Mouse (Mus musculus): ENCODE measurements around the gene Nup107. TPM values are rescaled to one million over a fixed set of nuclear protein-coding genes. Genes with fewer than 3 reads are reported as not detected.

Nup107 gene
- polyA plus RNA-seq, 1 experiment from 2014 or later = 45.1 TPM

DNA sequence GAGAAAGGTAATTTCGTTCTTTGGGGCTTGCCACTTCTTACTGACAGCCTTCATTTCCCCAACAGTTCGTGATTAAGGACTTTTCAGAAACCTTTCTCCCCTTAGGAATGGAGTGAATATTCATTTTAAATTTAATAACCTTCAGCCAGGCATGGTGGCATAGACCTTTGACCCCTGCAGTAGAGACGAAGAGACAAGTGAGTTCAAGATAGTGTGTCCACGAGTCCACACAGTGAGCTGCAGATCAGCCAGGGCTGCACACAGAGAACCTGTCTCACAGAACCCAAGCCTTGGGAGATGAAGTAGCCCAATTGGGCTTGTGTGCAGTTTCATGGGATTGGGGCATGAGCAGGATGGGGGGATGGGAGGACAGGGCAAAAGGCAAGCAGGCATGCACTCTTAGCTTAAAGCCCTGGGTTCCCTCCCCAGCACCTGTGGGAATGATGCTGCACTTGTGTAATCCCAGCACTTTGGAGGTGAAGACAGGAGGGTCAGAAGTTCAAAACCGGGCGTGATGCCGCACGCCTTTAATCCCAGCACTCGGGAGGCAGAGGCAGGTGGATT is 80.2 kb downstream of the Nup107 start:
- Histone ChIP-seq H3K27ac (no peak overlapping the region), H3K9ac (replicated peaks) (no peak overlapping the region), H3K4me3 (replicated peaks) (no peak overlapping the region), H3K4me1 (replicated peaks) (peaks cover 18% of the 10 kb centered on the region), H3K27me3 (no peaks in the 10 kb centered on the region), H3K4me2 (replicated peaks) (no peak overlapping the region), H3K36me3 (peaks cover under 1% of the 10 kb centered on the region; the same call in 1 of the 2 replicates), H3K9me3 (no peaks in the 10 kb centered on the region)
- 90% methylated on average over 9 of the region's 9 CpGs for WGBS
- ATAC-seq = no peak

DNA sequence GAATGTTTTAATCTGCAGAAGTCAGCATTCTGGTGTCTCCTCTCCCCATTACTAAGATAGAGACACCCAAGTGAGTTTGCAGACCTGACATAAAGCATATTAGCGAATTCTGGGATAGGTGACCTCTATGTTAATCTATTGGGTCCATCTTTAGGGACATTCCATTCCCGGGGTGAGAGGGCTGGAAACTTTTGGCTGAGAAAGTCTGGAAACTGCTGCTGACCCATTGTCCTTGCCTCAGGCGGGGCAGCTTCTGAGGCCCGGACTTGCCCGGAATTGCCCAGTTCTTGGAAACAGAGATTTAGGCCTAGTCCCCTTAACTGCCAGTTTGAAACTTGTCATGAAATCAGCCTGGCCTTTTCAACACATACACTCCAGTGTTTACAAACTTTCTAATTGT is 81.1 kb downstream of the Nup107 start:
- Histone ChIP-seq H3K36me3 (peaks cover 9% of the 10 kb centered on the region), H3K27ac (no peak overlapping the region; the same call in 1 of the 2 replicates), H3K9ac (replicated peaks) (peak overlapping the region; percentile 70), H3K4me3 (replicated peaks) (peak overlapping the region; percentile 65), H3K27me3 (no peaks in the 10 kb centered on the region), H3K4me1 (replicated peaks) (peaks cover 27% of the 10 kb centered on the region), H3K9me3 (no peaks in the 10 kb centered on the region), H3K4me2 (replicated peaks) (peak overlapping the region; percentile 58)
- no peak for ATAC-seq
- 73% methylated on average over 5 of the region's 5 CpGs for WGBS

DNA sequence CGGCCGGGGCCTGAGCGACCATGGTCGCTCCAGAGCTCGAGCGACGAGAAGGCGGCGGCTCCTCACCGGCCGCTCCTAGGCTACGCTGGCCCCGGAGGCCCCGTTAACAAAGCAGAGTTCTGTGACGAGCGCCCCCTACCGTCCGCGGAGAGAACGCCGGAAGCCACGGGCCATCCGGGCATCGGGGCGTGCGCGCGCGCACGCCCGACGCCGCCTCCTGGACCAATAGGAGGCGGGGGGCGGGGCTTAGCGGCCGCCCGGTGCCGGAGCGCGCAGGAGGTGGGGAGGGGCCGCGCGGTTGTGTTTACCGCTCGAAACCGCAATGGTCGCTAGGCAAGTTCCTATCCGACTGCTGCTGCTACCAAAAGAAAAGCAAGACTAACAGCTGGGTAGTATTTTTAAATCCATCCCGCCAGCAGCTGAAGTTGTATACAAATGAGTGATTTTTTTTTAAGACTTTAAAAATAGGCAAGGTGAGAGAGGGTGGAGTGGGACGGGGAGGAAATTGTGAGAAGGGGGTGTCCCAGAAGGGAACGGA is 81.8 kb downstream of the Nup107 start, which contains the start of gene Mdm2:
TSS of gene Mdm2 (minus strand) at position 155 of the 538 bp plus-strand sequence.
- peaks cover 30% of the 10 kb centered on the region for H3K4me1 ChIP-seq (replicated peaks)
- WGBS = under 1% methylated on average over 51 of the region's 52 CpGs
- H3K27me3 ChIP-seq = no peaks in the 10 kb centered on the region
- ATAC-seq = peak; percentile 93
- peak within 1 kb of the TSS; percentile 85 for H3K4me2 ChIP-seq (replicated peaks)
- peaks cover 12% of the 10 kb centered on the region for H3K36me3 ChIP-seq
- H3K9me3 ChIP-seq = no peaks in the 10 kb centered on the region
- H3K27ac ChIP-seq = peak within 1 kb of the TSS; percentile 99
- peak within 1 kb of the TSS; percentile 99 for H3K9ac ChIP-seq (replicated peaks)
- H3K4me3 ChIP-seq (replicated peaks) = peak within 1 kb of the TSS; percentile 65

DNA sequence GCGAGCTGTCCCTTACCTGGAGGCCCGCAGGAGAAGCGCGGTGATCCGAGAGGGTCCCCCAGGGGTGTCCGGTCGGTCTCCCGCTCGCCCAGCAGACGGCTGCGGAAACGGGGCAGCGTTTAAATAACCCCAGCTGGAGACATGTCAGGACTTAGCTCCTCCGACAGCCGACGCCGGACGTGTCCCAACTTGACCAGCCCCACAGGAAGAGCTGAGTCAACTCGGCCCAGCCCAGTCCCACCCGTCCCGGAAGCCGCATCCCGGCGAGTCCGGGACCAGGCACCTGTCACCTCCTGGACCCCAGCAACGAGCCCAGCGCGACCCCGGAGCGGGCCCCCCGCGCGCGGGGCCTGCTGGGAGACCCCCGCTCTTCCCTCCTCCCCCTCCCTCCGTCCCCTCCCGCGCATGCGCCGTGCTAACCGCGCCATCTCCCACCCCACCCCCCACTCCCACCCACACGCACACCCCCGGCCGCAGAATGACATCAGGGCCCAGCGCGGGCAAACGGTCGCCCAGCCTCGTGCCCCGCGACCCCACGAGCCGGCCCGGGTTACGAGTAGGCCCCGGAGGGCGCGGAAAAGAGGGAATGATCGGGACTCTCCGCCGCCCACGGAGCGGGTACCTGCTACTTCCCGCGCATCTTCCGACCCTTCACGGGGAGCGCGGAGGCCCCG is 82.4 kb downstream of the Nup107 start:
- H3K27me3 ChIP-seq = no peaks in the 10 kb centered on the region
- H3K4me2 ChIP-seq (replicated peaks) = peak overlapping the region; percentile 85
- H3K4me1 ChIP-seq (replicated peaks) = peaks cover 30% of the 10 kb centered on the region
- H3K27ac ChIP-seq = peak overlapping the region; percentile 99
- ATAC-seq = peak; percentile 86
- H3K9ac ChIP-seq (replicated peaks) = peak overlapping the region; percentile 99
- H3K9me3 ChIP-seq = no peaks in the 10 kb centered on the region
- H3K36me3 ChIP-seq = peaks cover 18% of the 10 kb centered on the region
- WGBS = 1% methylated on average over 44 of the region's 71 CpGs
- peak overlapping the region; percentile 65 for H3K4me3 ChIP-seq (replicated peaks)

DNA sequence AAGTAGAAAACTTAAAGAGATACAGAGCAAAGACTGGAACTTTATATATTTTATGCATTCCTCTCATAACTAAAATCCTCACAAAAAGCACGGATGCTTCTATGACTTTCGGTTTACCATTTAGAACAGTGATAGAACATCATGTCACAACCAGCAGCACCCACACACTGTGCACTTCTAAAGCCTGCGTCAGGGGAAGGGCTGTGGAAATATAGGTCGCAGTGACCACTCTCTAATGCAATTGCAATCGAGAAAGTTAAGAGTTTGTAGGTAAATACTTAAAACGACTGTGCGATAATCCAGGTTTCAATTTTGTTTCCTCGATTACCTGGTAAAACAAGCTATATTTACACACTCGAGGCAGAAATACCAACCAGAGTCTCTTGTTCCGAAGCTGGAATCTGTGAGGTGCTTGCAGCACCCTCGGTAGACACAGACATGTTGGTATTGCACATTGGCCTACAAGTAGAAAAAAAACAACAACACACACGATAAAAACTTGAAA is 83.1 kb downstream of the Nup107 start:
- H3K4me2 ChIP-seq (replicated peaks) = peak overlapping the region; percentile 85
- peaks cover 30% of the 10 kb centered on the region for H3K4me1 ChIP-seq (replicated peaks)
- peak overlapping the region; percentile 99 for H3K9ac ChIP-seq (replicated peaks)
- no peaks in the 10 kb centered on the region for H3K9me3 ChIP-seq
- WGBS = 61% methylated on average over 12 of the region's 12 CpGs
- no peak for ATAC-seq
- peaks cover 25% of the 10 kb centered on the region for H3K36me3 ChIP-seq
- peak overlapping the region; percentile 99; the same call in 1 of the 2 replicates for H3K27ac ChIP-seq
- no peaks in the 10 kb centered on the region for H3K27me3 ChIP-seq
- peak overlapping the region; percentile 65 for H3K4me3 ChIP-seq (replicated peaks)

DNA sequence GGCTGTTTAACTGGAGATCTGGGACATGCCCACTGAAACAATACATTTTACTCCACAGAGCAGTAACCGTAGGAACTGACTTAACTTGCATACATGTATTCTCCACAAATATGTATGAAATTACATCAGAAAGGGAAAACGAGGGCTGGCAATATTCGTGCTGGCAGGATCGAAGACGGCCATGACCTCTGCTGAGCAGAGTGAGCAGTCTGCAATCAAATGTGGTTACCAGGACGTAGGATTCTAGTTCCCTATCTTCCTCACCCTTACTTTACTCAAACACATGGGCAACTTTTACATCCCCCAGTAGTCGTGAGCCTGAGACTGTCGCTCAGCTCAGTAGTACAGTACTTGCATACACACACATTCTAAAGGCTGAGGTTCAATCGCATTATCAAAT is 83.6 kb downstream of the Nup107 start:
- ATAC-seq = no peak
- Histone ChIP-seq H3K36me3 (peaks cover 29% of the 10 kb centered on the region), H3K4me2 (replicated peaks) (peak overlapping the region; percentile 85), H3K27ac (no peak overlapping the region), H3K27me3 (no peaks in the 10 kb centered on the region), H3K9me3 (no peaks in the 10 kb centered on the region), H3K4me3 (replicated peaks) (peak overlapping the region; percentile 65), H3K4me1 (replicated peaks) (peaks cover 30% of the 10 kb centered on the region), H3K9ac (replicated peaks) (peak overlapping the region; percentile 36; the same call in 1 of the 2 replicates)
- 87% methylated on average over 9 of the region's 9 CpGs for WGBS

DNA sequence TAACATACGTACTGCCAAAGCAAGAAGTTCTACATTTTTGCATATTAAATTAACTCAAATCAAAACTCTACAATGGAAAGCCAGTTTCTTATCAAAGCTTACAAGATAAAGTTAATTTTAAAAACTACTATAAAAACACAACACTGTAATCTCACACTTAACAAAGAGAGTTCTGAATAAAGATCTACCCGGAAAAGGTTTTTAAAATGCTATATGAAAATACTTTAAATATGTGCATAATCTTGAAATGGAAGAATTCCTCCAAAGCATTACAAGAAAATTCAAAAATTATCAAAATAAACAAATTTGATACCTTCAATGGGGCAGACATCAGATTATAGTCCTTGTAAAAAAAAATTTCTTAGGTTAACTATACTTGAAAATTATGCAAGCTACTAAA is 84.1 kb downstream of the Nup107 start:
- H3K36me3 ChIP-seq = peaks cover 34% of the 10 kb centered on the region
- ATAC-seq = no peak
- H3K4me1 ChIP-seq (replicated peaks) = peaks cover 30% of the 10 kb centered on the region
- no peak overlapping the region for H3K9ac ChIP-seq (replicated peaks)
- no peak overlapping the region for H3K4me3 ChIP-seq (replicated peaks)
- peak overlapping the region; percentile 85; the same call in 1 of the 2 replicates for H3K4me2 ChIP-seq (replicated peaks)
- 98% methylated on average over 2 of the region's 2 CpGs for WGBS
- H3K9me3 ChIP-seq = no peaks in the 10 kb centered on the region
- no peak overlapping the region for H3K27ac ChIP-seq
- no peaks in the 10 kb centered on the region for H3K27me3 ChIP-seq

DNA sequence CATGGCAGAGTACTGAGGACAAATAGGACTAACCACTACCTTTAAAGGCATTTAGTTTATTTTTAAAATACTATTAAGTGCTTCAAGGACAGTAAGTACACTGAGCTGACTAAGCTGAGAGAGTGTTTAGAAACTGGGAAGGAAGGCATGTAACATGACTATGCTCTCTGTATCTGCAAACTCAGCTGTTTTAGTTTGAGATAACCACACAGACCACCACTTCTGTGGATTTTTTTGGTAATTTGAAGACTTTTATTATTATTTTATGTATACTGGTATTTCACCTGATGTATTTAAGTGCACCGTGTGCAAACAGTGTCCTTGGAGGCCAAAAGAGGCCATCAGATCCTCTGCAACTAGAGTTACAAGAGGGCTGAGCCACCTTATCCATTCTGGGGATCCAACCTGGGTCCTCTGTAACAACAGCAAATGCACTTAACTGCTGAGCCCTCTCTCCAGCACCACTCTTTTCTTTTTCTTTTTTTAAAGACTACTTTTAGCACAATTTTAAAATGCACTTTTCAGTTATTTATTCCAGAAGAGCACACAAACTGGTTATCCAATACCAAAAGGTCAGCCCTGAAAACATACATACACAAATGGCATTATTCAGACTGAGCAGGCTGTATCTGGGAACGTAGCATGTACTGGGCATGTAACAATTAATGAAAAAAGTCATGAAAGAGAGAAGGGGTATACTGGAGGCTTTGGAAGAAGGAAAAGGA is 85.2 kb downstream of the Nup107 start:
- ATAC-seq = no peak
- Histone ChIP-seq H3K27me3 (no peaks in the 10 kb centered on the region), H3K4me2 (replicated peaks) (no peak overlapping the region), H3K36me3 (peaks cover 44% of the 10 kb centered on the region), H3K4me3 (replicated peaks) (no peak overlapping the region), H3K27ac (no peak overlapping the region), H3K4me1 (replicated peaks) (peaks cover 30% of the 10 kb centered on the region), H3K9me3 (no peaks in the 10 kb centered on the region), H3K9ac (replicated peaks) (no peak overlapping the region)
- 97% methylated on average over 2 of the region's 2 CpGs for WGBS

DNA sequence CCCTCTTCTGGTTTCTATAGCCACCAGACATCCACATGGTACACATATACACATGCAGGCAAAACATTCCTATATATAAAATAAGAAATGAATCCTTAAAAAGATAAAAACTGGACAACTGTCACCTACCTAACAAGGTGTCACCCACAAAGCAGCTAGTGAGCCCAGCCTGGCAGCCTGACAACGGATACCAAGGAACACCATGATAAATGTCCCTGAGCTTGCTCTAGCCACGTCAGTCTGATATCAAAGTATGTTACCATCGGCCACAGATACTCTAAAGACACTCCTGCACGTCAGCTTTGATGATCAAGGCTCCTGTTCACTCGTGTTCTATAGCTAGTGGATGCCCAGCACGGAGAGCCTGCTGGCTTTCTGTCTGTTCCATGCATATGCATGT is 86.1 kb downstream of the Nup107 start:
- 86% methylated on average over 6 of the region's 6 CpGs for WGBS
- Histone ChIP-seq H3K9me3 (no peaks in the 10 kb centered on the region), H3K4me2 (replicated peaks) (no peak overlapping the region), H3K36me3 (peaks cover 51% of the 10 kb centered on the region), H3K9ac (replicated peaks) (no peak overlapping the region), H3K4me3 (replicated peaks) (no peak overlapping the region), H3K27me3 (no peaks in the 10 kb centered on the region), H3K4me1 (replicated peaks) (peaks cover 27% of the 10 kb centered on the region), H3K27ac (no peak overlapping the region)
- no peak for ATAC-seq

DNA sequence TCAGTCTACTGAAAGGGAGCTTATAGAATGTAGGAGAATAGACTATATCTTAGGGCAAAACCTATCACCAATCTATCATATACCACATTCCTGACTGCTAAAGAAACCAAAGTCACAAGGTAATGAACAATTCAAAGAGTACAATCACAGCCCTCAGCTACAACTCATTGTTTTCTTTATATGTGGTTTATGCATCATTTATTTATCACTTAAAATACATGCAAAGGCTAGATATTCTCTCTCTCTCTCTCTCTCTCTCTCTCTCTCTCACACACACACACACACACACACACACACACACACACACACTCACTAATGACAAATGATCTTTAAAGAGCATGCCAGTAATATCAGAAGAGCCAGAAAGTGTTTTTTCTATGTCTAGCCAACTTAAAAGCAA is 86.7 kb downstream of the Nup107 start:
- Histone ChIP-seq H3K4me1 (replicated peaks) (peaks cover 23% of the 10 kb centered on the region), H3K27me3 (no peaks in the 10 kb centered on the region), H3K9ac (replicated peaks) (no peak overlapping the region), H3K9me3 (no peaks in the 10 kb centered on the region), H3K36me3 (peaks cover 55% of the 10 kb centered on the region), H3K4me2 (replicated peaks) (no peak overlapping the region), H3K4me3 (replicated peaks) (no peak overlapping the region), H3K27ac (no peak overlapping the region)
- ATAC-seq = no peak

DNA sequence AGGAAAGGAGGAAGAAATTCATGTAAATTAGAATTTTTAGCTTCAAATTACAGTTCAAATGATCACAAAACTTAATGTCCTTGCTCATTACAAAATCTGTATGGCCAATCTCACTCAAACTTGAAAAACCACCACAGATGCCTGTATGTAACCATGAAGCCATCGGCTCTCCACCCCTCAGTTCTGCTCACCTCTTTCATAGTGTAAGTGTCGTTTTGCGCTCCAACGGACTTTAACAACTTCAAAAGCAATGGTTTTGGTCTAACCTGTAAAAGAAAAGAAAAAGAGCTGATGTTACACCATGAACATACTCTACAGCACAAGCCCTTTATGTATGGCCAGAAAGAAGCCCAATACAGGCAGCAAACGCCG is 87.6 kb downstream of the Nup107 start:
- H3K4me1 ChIP-seq (replicated peaks) = peaks cover 23% of the 10 kb centered on the region
- H3K9me3 ChIP-seq = no peaks in the 10 kb centered on the region
- H3K27ac ChIP-seq = no peak overlapping the region
- WGBS = 95% methylated on average over 6 of the region's 6 CpGs
- no peak for ATAC-seq
- peaks cover 64% of the 10 kb centered on the region for H3K36me3 ChIP-seq
- no peak overlapping the region for H3K4me2 ChIP-seq (replicated peaks)
- no peak overlapping the region for H3K4me3 ChIP-seq (replicated peaks)
- no peaks in the 10 kb centered on the region for H3K27me3 ChIP-seq
- no peak overlapping the region for H3K9ac ChIP-seq (replicated peaks)

Measured in midbrain, embryonic 13.5 days (tissue).